ENCODE assay signal across 13 mouse cellular contexts in genomic region chr3:133313491-133314199, GRCm38 (mm10). TPM values are rescaled to one million over a fixed set of nuclear protein-coding genes. Genes with fewer than 3 reads are reported as not detected.
DNase-seq lines count a peak whose midpoint lies in the region; ATAC-seq and TF ChIP-seq lines count a peak whose summit lies in the region.
"Had no signal": no experiment of that assay in that cellular context is flagged by ENCODE, and none has a peak within 500 bp of the region (broad histone marks: within the 10 kb centered on the region; RNA-seq: fewer than 3 reads in every experiment).

No protein-coding gene starts in this region.

- H3K27ac ChIP-seq in forebrain, embryonic 11.5 days (ENCODE audit: low read depth, low read length) = no peak overlapping the region
- H3K27ac ChIP-seq in forebrain, embryonic 16.5 days (ENCODE audit: low read length) = no peak overlapping the region
- H3K27ac ChIP-seq in kidney, adult 2 months (ENCODE audit: insufficient read depth, low read depth, low read length) = no peak overlapping the region
- H3K27ac ChIP-seq in kidney, embryonic 14.5 days (ENCODE audit: low read depth, low read length) = no peak overlapping the region
- H3K27ac ChIP-seq: embryonic facial prominence, embryonic 13.5 days; forebrain, embryonic 13.5 days; gastrocnemius, adult 2 months; heart, embryonic 13.5 days; hindbrain, embryonic 13.5 days had no signal

- H3K27me3 ChIP-seq in forebrain, embryonic 11.5 days (ENCODE audit: control insufficient read depth, insufficient read depth, low read length) = no peaks in the 10 kb centered on the region
- H3K27me3 ChIP-seq in forebrain, embryonic 16.5 days (replicated peaks; ENCODE audit: control insufficient read depth, insufficient read depth, low read length) = no peaks in the 10 kb centered on the region
- no peaks in the 10 kb centered on the region for H3K27me3 ChIP-seq in kidney, adult 2 months (replicated peaks; ENCODE audit: control insufficient read depth, insufficient read depth, low read length)
- H3K27me3 ChIP-seq in kidney, embryonic 14.5 days (ENCODE audit: control insufficient read depth, insufficient read depth, low read length) = no peaks in the 10 kb centered on the region
- H3K27me3 ChIP-seq: embryonic facial prominence, embryonic 13.5 days; forebrain, embryonic 13.5 days; heart, embryonic 13.5 days; hindbrain, embryonic 13.5 days; Patski had no signal

- H3K4me2 ChIP-seq in forebrain, embryonic 11.5 days (ENCODE audit: low read depth, low read length, severe bottlenecking) = no peak overlapping the region
- H3K4me2 ChIP-seq in forebrain, embryonic 16.5 days (ENCODE audit: low read length) = no peak overlapping the region
- no peak overlapping the region for H3K4me2 ChIP-seq in kidney, embryonic 14.5 days (replicated peaks; ENCODE audit: low read depth, low read length)
- H3K4me2 ChIP-seq: embryonic facial prominence, embryonic 13.5 days; forebrain, embryonic 13.5 days; heart, embryonic 13.5 days; hindbrain, embryonic 13.5 days had no signal

- peak; percentile 34 for DNase-seq in forebrain, embryonic 11.5 days (ENCODE audit: low spot score)
- DNase-seq in kidney, adult 2 months = peak; percentile 73
- DNase-seq in kidney, postnatal 25 days = peak; percentile 29 to 54
- no peak for DNase-seq in kidney, postnatal 10 days
- DNase-seq in kidney, postnatal 36 days = peak; percentile 37 to 53

- WGBS in forebrain, embryonic 11.5 days = 92% methylated on average over 3 of the region's 3 CpGs
- WGBS in forebrain, embryonic 16.5 days = 97% methylated on average over 3 of the region's 3 CpGs
- 73% methylated on average over 3 of the region's 3 CpGs for WGBS in kidney, adult 2 months
- 90% methylated on average over 3 of the region's 3 CpGs for WGBS in kidney, embryonic 14.5 days

- H3K4me1 ChIP-seq in forebrain, embryonic 11.5 days (replicated peaks; ENCODE audit: control insufficient read depth, insufficient read depth, low read length) = no peaks in the 10 kb centered on the region
- peaks cover 6% of the 10 kb centered on the region; the same call in 1 of the 2 replicates for H3K4me1 ChIP-seq in forebrain, embryonic 16.5 days (replicated peaks; ENCODE audit: control insufficient read depth, insufficient read depth, low read length)
- peaks cover 13% of the 10 kb centered on the region; the same call in 1 of the 2 replicates for H3K4me1 ChIP-seq in kidney, adult 2 months (ENCODE audit: control insufficient read depth, insufficient read depth, low read length)
- H3K4me1 ChIP-seq in kidney, embryonic 14.5 days (ENCODE audit: control insufficient read depth, insufficient read depth, low read length) = no peaks in the 10 kb centered on the region
- H3K4me1 ChIP-seq: embryonic facial prominence, embryonic 13.5 days had no signal

- no peak overlapping the region for H3K9ac ChIP-seq in forebrain, embryonic 11.5 days (ENCODE audit: low read length)
- no peak overlapping the region for H3K9ac ChIP-seq in forebrain, embryonic 16.5 days (replicated peaks; ENCODE audit: low read depth, low read length)
- H3K9ac ChIP-seq in kidney, embryonic 14.5 days (ENCODE audit: low read depth, low read length) = no peak overlapping the region
- H3K9ac ChIP-seq: embryonic facial prominence, embryonic 13.5 days; forebrain, embryonic 13.5 days; heart, embryonic 13.5 days; hindbrain, embryonic 13.5 days had no signal

- H3K36me3 ChIP-seq in forebrain, embryonic 11.5 days (ENCODE audit: control insufficient read depth, insufficient read depth, low read length) = no peaks in the 10 kb centered on the region
- no peaks in the 10 kb centered on the region for H3K36me3 ChIP-seq in forebrain, embryonic 16.5 days (ENCODE audit: control insufficient read depth, insufficient read depth)
- no peaks in the 10 kb centered on the region for H3K36me3 ChIP-seq in kidney, adult 2 months (ENCODE audit: control insufficient read depth, insufficient read depth, low read length)
- H3K36me3 ChIP-seq in kidney, embryonic 14.5 days (ENCODE audit: control insufficient read depth, insufficient read depth, low read length) = no peaks in the 10 kb centered on the region
- H3K36me3 ChIP-seq: embryonic facial prominence, embryonic 13.5 days; hindbrain, embryonic 13.5 days had no signal

- H3K4me3 ChIP-seq in forebrain, embryonic 11.5 days (ENCODE audit: low read depth, low read length) = no peak overlapping the region
- no peak overlapping the region for H3K4me3 ChIP-seq in forebrain, embryonic 16.5 days (replicated peaks; ENCODE audit: low read length)
- H3K4me3 ChIP-seq in kidney, adult 2 months (ENCODE audit: insufficient read depth, low read depth, low read length) = no peak overlapping the region
- H3K4me3 ChIP-seq in kidney, embryonic 14.5 days (ENCODE audit: low read length) = no peak overlapping the region
- H3K4me3 ChIP-seq: embryonic facial prominence, embryonic 13.5 days; forebrain, embryonic 13.5 days; gastrocnemius, adult 2 months; heart, embryonic 13.5 days; hindbrain, embryonic 13.5 days had no signal

- TF ChIP-seq CTCF in kidney, adult 2 months (conservative IDR thresholded peaks at IDR 0.05; ENCODE audit: insufficient read depth, insufficient read length, low read depth, low read length) = no peak

- H3K9me3 ChIP-seq in forebrain, embryonic 11.5 days (ENCODE audit: control insufficient read depth, low read length) = no peaks in the 10 kb centered on the region
- H3K9me3 ChIP-seq in forebrain, embryonic 16.5 days (ENCODE audit: control insufficient read depth, low read length) = 0 out of 2 replicates have a peak, but pooled peaks cover 2% of the 10 kb centered on the region
- peaks cover 5% of the 10 kb centered on the region for H3K9me3 ChIP-seq in kidney, embryonic 14.5 days (ENCODE audit: control insufficient read depth, low read length)
- H3K9me3 ChIP-seq: embryonic facial prominence, embryonic 13.5 days; forebrain, embryonic 13.5 days; hindbrain, embryonic 13.5 days had no signal

- TF ChIP-seq POLR2A in kidney, adult 2 months (IDR thresholded peaks at IDR 0.05; ENCODE audit: low read depth, low read length) = no peak

- ATAC-seq in forebrain, embryonic 11.5 days (replicated peaks; ENCODE audit: low FRiP score) = no peak
- ATAC-seq in forebrain, embryonic 16.5 days = no peak
- no peak for ATAC-seq in kidney, embryonic 14.5 days (ENCODE audit: low FRiP score, low TSS enrichment)
- ATAC-seq: forebrain, embryonic 13.5 days; Patski had no signal

RNA-seq across cellular contexts. Expression of gene Ppa2, which starts 3.7 kb away (rescaled TPM):
- polyA plus RNA-seq in forebrain, embryonic 11.5 days (2014; fragmentation: Nextera tagmentation; extraction: Ambion mirVana) = 75.1 and 76.7 TPM in 2 replicates
- polyA plus RNA-seq in forebrain, embryonic 16.5 days (2015; fragmentation: Nextera tagmentation; extraction: Ambion mirVana) = 72.1 and 76.9 TPM in 2 replicates
- 200 and 241 TPM in 2 replicates for polyA plus RNA-seq in kidney, adult 2 months (2012; rRNA removed)
- 96.9 and 101 TPM in 2 replicates for polyA plus RNA-seq in kidney, embryonic 14.5 days (2014; fragmentation: Nextera tagmentation; extraction: Ambion mirVana)
